Mouse (Mus musculus) heart, embryonic 12.5 days (tissue): ENCODE results near the gene Akt2. TPM values are rescaled to one million over a fixed set of nuclear protein-coding genes. Genes with fewer than 3 reads are reported as not detected.
"Not testable (repeated sequence)": the region's sequence is repeated elsewhere in the genome, so short reads cannot be mapped to it uniquely, and the experiment has no call there.

Experiments used
- ATAC-seq: fragments of 200-750 bp; cut with Nextera tagmentation; 2 replicates; pipeline ENCODE4 v1.8.0; 2017; ENCODE audit warnings: moderate TSS enrichment, moderate library complexity; ENCODE audit not compliant: insufficient number of reproducible peaks, low FRiP score
- H3K27ac ChIP-seq: fragments of 300-500 bp; sonication (generic); 2 replicates; pipeline ENCODE4 v1.5.1; 2016; ENCODE audit warnings: mild to moderate bottlenecking, moderate library complexity; ENCODE audit not compliant: poor library complexity, severe bottlenecking
- H3K27me3 ChIP-seq: fragments of 300-500 bp; sonication (generic); replicated peaks from 2 replicates; pipeline ENCODE4 v1.6.1; 2016; ENCODE audit warnings: mild to moderate bottlenecking, moderate library complexity
- H3K36me3 ChIP-seq: fragments of 300-500 bp; sonication (generic); 2 replicates; pipeline ENCODE4 v1.6.1; 2016; ENCODE audit warnings: mild to moderate bottlenecking, moderate library complexity
- H3K4me1 ChIP-seq: fragments of 300-500 bp; sonication (generic); replicated peaks from 2 replicates; pipeline ENCODE4 v1.6.1; 2016; ENCODE audit warnings: mild to moderate bottlenecking
- H3K4me2 ChIP-seq: fragments of 300-500 bp; sonication (generic); 2 replicates; pipeline ENCODE4 v1.6.1; 2016; ENCODE audit warnings: mild to moderate bottlenecking, moderate library complexity
- H3K4me3 ChIP-seq: fragments of 300-500 bp; sonication (generic); 2 replicates; pipeline ENCODE4 v1.5.1; 2016; ENCODE audit warnings: mild to moderate bottlenecking
- H3K9ac ChIP-seq: fragments of 300-500 bp; sonication (generic); 2 replicates; pipeline ENCODE4 v1.6.1; 2016; ENCODE audit warnings: mild to moderate bottlenecking, moderate library complexity
- H3K9me3 ChIP-seq: fragments of 300-500 bp; sonication (generic); replicated peaks from 2 replicates; pipeline ENCODE4 v1.6.1; 2016; ENCODE audit warnings: mild to moderate bottlenecking, moderate library complexity
- WGBS: fragments of 180-500 bp; shearing (Covaris S2); methylation state at CpG from one replicate; pipeline ENCODE4 v1.1.7; 2016; 5-methylcytosine and 5-hydroxymethylcytosine counted together
- polyA plus RNA-seq: library from polyadenylated mRNA; unstranded; fragments of >200 nt; fragmentation: Nextera tagmentation; extraction: Ambion mirVana; gene quantifications from 2 replicates; pipeline ENCODE4 v1.2.1, GENCODE M21; 2016

Gene Akt2
- polyA plus RNA-seq, 1 experiment from 2014 or later = 85.0 TPM

DNA sequence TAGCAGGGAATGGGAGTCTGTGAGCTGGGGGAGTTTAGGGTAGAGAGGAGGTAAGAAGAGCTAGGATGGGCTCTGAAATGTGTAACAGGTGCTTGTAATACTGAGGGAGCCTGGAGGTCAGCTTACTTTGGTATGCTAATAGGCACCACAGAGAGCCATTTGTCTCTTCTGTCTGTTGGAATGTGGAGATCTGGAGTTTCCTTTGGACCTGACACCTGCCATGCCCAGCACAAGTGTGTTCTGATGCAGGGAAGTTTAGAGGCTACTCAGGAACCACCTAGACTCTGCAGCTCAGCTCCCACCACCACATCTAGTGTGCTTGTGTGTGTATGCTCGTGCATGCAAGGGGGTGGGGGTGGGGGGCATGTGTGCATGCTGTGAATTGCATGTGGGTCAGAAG, 30.9 kb downstream of the Akt2 start:
- no peak overlapping the region for H3K4me2 ChIP-seq
- no peak overlapping the region for H3K4me3 ChIP-seq
- no peak overlapping the region for H3K9ac ChIP-seq
- no peaks in the 10 kb centered on the region for H3K27me3 ChIP-seq
- H3K36me3 ChIP-seq = peaks cover 89% of the 10 kb centered on the region
- H3K27ac ChIP-seq = no peak overlapping the region
- no peaks in the 10 kb centered on the region for H3K4me1 ChIP-seq
- H3K9me3 ChIP-seq = no peaks in the 10 kb centered on the region
- WGBS = 81% methylated on average over 1 of the region's 1 CpGs
- ATAC-seq = no peak

DNA sequence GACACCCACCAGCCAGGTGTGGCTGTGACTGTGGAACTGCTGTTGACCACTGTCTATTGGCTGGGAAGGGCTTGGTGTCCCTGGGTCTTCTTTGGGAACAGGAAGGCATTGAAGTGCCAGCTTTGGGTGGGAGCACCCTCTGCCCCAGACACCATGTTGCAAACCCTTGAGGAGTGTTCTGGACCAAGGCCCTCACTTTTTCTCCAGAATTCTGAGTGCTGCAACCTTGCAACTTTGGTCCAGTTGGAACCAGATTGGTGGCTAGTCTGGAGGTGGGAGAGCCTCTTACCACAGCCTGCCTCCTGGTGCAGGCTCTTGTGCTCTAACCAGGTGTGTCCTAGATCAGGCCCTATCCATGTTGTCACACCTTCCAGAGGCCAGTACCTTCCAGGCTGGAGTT, 33.6 kb downstream of the Akt2 start:
- Histone ChIP-seq H3K9me3 (no peaks in the 10 kb centered on the region), H3K9ac (no peak overlapping the region), H3K36me3 (peaks cover 88% of the 10 kb centered on the region), H3K4me2 (no peak overlapping the region), H3K27ac (no peak overlapping the region), H3K27me3 (no peaks in the 10 kb centered on the region), H3K4me3 (no peak overlapping the region), H3K4me1 (no peaks in the 10 kb centered on the region)
- no peak for ATAC-seq

DNA sequence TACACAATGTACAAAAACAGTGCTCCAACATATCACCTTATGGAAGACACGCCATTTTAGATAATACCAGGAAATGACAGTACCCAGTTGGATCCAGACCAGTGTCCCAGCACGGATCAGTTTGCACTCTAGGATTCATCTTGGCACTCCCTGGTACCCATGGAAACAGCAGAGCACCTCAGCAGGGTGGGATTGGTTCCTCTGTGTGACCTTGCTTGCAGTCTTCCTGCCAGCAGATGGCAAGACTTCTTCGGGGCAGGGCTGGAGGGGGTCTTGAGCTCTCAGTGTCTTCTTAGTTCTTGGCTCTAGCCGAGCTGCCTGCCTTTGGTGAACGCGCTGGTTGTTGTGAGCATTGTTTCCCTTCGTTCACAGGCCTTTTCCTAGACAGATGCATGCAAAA, 36.4 kb downstream of the Akt2 start:
- H3K9me3 ChIP-seq = no peaks in the 10 kb centered on the region

DNA sequence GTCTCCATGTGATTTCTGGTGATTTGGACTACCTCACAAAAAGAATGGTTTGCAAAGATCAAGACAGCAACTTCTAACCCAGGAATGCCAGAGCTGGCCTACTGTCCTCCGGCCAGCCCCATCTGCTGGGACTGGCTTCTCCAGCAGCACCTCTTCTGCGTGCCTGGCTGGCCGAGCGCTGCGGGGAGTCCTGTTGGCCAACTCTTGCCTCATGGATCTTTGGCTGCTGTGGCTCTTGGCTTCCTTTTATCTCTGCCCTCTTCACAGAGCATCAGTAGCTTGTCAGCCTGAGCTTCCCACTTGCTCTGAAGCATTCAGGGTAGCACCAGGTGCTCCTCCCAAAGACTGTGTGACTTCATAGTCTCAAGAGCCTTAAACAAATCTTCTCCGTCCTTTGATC, 36.8 kb downstream of the Akt2 start:
- H3K27me3 ChIP-seq = no peaks in the 10 kb centered on the region
- no peak for ATAC-seq
- H3K4me1 ChIP-seq = no peaks in the 10 kb centered on the region
- H3K36me3 ChIP-seq = peaks cover 90% of the 10 kb centered on the region
- H3K9ac ChIP-seq = no peak overlapping the region
- no peaks in the 10 kb centered on the region for H3K9me3 ChIP-seq
- H3K27ac ChIP-seq = no peak overlapping the region
- no peak overlapping the region for H3K4me3 ChIP-seq
- 91% methylated on average over 6 of the region's 6 CpGs for WGBS
- H3K4me2 ChIP-seq = no peak overlapping the region

More for the DNA sequence above, 36.4 kb downstream of the Akt2 start:
- Histone ChIP-seq H3K9ac (no peak overlapping the region), H3K4me1 (no peaks in the 10 kb centered on the region), H3K4me3 (no peak overlapping the region), H3K27me3 (no peaks in the 10 kb centered on the region), H3K27ac (no peak overlapping the region), H3K4me2 (no peak overlapping the region), H3K36me3 (peaks cover 90% of the 10 kb centered on the region)
- 86% methylated on average over 7 of the region's 7 CpGs for WGBS
- no peak for ATAC-seq

DNA sequence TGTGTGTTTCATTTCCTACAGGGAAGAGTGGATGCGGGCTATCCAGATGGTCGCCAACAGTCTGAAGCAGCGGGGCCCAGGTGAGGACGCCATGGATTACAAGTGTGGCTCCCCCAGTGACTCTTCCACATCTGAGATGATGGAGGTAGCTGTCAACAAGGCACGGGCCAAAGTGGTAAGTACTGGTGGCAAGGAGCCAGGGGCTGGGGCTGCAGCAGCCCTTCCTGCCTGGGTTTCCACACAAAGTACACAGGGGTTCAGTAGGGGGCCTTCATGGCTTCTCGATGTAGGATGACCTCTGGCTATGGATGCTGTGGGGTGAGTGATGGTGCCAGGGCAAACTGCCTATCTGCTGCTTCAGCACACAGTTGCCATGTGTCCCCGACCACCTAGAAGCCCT, 37.5 kb downstream of the Akt2 start:
- not testable (repeated sequence) for H3K9me3 ChIP-seq, H3K4me2 ChIP-seq, H3K4me3 ChIP-seq, H3K4me1 ChIP-seq, H3K9ac ChIP-seq, H3K27me3 ChIP-seq, ATAC-seq, H3K27ac ChIP-seq
- H3K36me3 ChIP-seq = peaks cover 88% of the 10 kb centered on the region
- WGBS = 89% methylated on average over 7 of the region's 7 CpGs

DNA sequence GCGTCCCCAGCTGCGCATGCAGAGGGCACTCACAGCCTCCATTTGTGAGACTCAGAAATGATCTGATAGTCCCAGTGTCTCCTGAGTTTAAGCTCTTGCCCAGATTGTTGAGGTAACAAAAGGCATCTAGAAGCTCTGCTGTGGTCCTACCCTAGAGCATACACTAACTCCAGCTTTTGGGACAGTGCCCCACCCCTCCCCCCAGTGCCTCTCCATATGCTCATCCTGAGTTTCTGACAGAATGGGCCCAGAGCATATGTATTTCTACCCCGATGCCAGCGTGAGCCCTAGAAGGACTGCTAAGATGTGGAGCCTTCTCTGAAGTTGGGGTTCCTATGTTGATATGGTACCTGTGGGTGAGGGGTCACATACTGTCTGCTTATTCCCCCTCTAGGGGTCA, 40.1 kb downstream of the Akt2 start:
- Histone ChIP-seq H3K27ac (no peak overlapping the region), H3K27me3 (no peaks in the 10 kb centered on the region), H3K4me2 (no peak overlapping the region), H3K4me1 (no peaks in the 10 kb centered on the region), H3K9me3 (no peaks in the 10 kb centered on the region), H3K9ac (no peak overlapping the region), H3K4me3 (no peak overlapping the region), H3K36me3 (peaks cover 90% of the 10 kb centered on the region)
- WGBS = 99% methylated on average over 4 of the region's 4 CpGs
- ATAC-seq = no peak

DNA sequence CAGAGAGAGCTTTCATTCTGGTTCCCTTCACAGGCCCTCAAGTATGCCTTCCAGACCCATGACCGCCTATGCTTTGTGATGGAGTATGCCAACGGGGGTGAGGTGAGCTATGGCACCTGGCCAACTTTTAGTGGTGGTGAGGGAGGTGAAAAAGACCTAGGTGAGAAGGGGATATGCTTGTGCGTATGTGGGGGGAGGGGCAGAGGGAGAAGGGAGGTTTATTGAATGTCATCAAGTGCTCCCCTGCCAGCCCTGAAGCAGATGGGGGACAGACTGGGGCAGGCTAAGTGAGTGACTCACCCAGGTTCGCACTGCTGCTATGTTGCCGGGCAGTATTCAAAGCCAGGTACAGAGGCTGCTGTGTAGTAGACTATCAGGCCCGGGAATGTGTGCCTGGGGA, 41.8 kb downstream of the Akt2 start:
- H3K9me3 ChIP-seq = no peaks in the 10 kb centered on the region
- no peaks in the 10 kb centered on the region for H3K4me1 ChIP-seq
- ATAC-seq = peak; percentile 7; the same call in 1 of the 2 replicates
- WGBS = 88% methylated on average over 6 of the region's 6 CpGs
- H3K4me2 ChIP-seq = no peak overlapping the region
- H3K27ac ChIP-seq = no peak overlapping the region
- H3K9ac ChIP-seq = no peak overlapping the region
- H3K4me3 ChIP-seq = no peak overlapping the region
- peaks cover 91% of the 10 kb centered on the region for H3K36me3 ChIP-seq
- no peaks in the 10 kb centered on the region for H3K27me3 ChIP-seq

DNA sequence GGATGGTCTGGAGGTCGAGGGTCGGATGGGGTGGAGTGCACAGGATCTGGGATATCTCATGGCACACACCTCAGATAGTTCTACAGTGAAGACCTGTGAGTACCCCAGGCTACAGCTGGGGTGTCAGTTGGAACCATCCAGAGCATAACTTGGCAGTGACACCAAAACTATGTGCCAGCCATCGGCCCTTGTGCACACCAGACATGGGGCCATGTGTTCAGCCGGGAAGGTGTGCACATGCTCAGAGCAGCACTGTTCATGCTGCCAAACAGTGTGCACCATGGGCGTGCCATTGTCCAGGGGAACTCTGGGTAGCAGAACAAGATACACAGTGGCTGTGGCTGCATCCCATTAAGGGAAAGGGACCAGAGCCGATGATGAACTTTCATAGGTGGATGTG, 43.3 kb downstream of the Akt2 start:
- H3K9ac ChIP-seq = no peak overlapping the region
- peaks cover 81% of the 10 kb centered on the region for H3K36me3 ChIP-seq
- no peaks in the 10 kb centered on the region for H3K9me3 ChIP-seq
- H3K27ac ChIP-seq = no peak overlapping the region
- no peak overlapping the region for H3K4me2 ChIP-seq
- no peak for ATAC-seq
- no peak overlapping the region for H3K4me3 ChIP-seq
- H3K4me1 ChIP-seq = no peaks in the 10 kb centered on the region
- WGBS = 95% methylated on average over 6 of the region's 6 CpGs
- no peaks in the 10 kb centered on the region for H3K27me3 ChIP-seq

DNA sequence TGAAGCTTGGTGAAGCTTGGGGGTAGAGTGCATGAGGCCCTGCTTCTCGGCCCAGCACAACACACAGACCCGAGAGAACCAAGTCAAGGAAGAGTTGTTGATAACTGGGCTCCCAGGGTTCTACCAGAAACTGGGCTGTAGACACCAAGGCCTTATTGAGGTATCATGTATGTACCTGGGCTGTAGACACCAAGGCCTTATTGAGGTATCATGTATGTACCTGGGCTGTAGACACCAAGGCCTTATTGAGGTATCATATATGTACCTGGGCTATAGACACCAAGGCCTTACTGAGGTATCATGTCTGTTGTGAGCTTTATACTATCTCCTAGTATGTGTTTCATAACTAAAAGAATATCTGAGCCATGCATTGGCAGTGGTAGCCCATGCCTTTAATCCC, 43.7 kb downstream of the Akt2 start:
- WGBS = 91% methylated on average over 2 of the region's 2 CpGs
- H3K27ac ChIP-seq = not testable (repeated sequence)

DNA sequence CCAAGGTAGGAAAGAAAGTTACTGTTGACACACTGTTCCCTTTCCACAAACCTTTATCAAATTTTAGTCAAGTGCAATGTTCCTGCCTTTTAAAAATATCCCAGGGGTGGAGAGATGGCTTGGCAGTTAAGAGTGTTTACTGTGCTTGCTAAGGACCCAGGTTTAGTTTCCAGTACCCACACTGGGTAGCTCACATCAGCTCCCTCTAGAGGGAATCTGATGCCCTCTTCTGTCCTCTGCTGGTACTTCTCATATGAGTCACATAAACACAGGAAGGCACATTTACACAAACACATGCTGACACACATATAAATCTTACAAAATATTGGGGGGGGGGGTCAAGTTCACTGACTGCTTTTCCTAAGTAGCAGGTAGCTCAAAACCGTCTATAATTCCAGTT, 53.1 kb downstream of the Akt2 start:
- no peak overlapping the region for H3K27ac ChIP-seq
- H3K4me3 ChIP-seq = no peak overlapping the region
- H3K36me3 ChIP-seq = peaks cover 6% of the 10 kb centered on the region
- WGBS = 48% methylated on average over 1 of the region's 1 CpGs
- peaks cover 3% of the 10 kb centered on the region; the same call in 1 of the 2 replicates for H3K9me3 ChIP-seq
- ATAC-seq = no peak
- no peak overlapping the region for H3K4me2 ChIP-seq
- no peaks in the 10 kb centered on the region for H3K27me3 ChIP-seq
- no peak overlapping the region for H3K9ac ChIP-seq
- no peaks in the 10 kb centered on the region for H3K4me1 ChIP-seq

More for the DNA sequence above, 43.7 kb downstream of the Akt2 start:
- H3K4me3 ChIP-seq, H3K9me3 ChIP-seq, H3K4me2 ChIP-seq, H3K4me1 ChIP-seq, H3K9ac ChIP-seq, H3K27me3 ChIP-seq: not testable (repeated sequence)
- peaks cover 82% of the 10 kb centered on the region for H3K36me3 ChIP-seq
- 0 out of 2 replicates have a peak, but pooled peaks have one; percentile 47 for ATAC-seq

DNA sequence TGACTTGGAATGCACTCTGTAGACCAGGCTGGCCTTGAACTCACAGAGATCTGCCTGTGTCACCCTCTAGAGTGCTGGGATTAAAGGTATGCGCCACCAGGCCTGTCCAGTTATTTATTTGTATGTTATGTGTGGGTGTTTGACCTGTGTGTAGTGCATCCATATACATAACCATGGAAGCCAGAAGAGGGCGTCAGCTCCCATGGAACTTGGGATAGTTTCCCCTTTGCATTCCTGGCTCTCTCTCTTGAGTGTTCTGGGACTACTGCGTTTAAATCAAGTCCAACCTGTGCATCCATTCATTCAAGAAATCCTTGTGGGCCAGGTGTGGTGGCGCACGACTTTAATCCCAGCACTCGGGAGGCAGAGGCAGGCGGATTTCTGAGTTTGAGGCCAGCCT, 55.2 kb downstream of the Akt2 start:
- Histone ChIP-seq H3K4me2 (no peak overlapping the region), H3K9ac (no peak overlapping the region), H3K27ac (no peak overlapping the region), H3K27me3 (peaks cover 14% of the 10 kb centered on the region), H3K4me3 (no peak overlapping the region), H3K36me3 (no peaks in the 10 kb centered on the region), H3K4me1 (no peaks in the 10 kb centered on the region), H3K9me3 (peaks cover 3% of the 10 kb centered on the region; the same call in 1 of the 2 replicates)
- 75% methylated on average over 7 of the region's 7 CpGs for WGBS
- ATAC-seq = no peak

DNA sequence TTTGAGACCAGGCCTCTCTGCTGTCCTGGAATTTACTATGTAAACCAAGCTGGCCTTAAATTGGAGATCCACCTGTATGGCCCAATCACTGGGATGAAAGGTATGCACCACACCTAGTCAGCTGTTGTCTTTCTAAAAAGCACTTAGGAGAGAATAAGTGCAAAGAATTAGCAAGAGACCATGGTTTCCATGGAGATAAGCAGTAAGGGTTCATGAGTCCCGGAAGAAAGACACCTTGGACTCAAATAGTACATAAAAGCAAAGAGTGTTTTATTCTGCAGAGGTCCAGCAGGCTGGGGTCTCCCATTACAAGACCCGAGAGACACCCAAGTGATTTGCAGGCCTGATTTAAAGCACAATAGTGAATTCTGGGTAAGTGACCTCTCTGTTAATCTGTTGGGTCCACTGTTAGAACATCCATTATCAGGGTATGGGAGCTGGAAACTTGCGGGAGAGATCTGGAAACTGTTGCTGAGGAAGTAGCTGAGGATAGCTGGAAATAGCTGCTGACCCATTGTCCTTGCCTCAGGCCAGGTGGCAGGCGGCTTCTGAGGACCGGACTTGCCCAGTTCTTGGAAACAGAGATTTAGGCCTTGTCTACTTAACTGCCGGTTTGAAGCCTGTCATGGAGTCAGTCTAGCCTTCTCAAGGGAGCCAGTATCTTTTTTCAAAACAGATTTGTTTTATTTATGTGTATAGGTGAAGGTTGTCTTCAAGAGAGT, 56.1 kb downstream of the Akt2 start:
- whole genome bisulfite sequencing = 73% methylated on average over 6 of the region's 6 CpGs

More for the DNA sequence above, 56.1 kb downstream of the Akt2 start:
- H3K27me3 ChIP-seq = peaks cover 21% of the 10 kb centered on the region
- no peak overlapping the region for H3K27ac ChIP-seq
- H3K4me1 ChIP-seq = no peaks in the 10 kb centered on the region
- ATAC-seq = no peak
- H3K4me2 ChIP-seq = no peak overlapping the region
- H3K36me3 ChIP-seq = no peaks in the 10 kb centered on the region
- no peak overlapping the region for H3K4me3 ChIP-seq
- no peak overlapping the region for H3K9ac ChIP-seq
- peaks cover 3% of the 10 kb centered on the region; the same call in 1 of the 2 replicates for H3K9me3 ChIP-seq
